Mouse (Mus musculus): ENCODE measurements around the gene Ccdc194. TPM values are rescaled to one million over a fixed set of nuclear protein-coding genes. Genes with fewer than 3 reads are reported as not detected.

Ccdc194 gene
- polyA plus RNA-seq, 1 experiment from 2014 or later: 0.71 TPM

GRCm38 (mm10) chr8:71497077-71497645 is 28.4 kb downstream of the Ccdc194 start:
- Histone ChIP-seq H3K36me3 (ENCODE audit: control insufficient read depth, insufficient read depth, low read length) (peaks cover 8% of the 10 kb centered on the region), H3K27ac (replicated peaks; ENCODE audit: low read depth, low read length) (no peak overlapping the region), H3K4me3 (ENCODE audit: low read depth, low read length) (no peak overlapping the region), H3K27me3 (ENCODE audit: control insufficient read depth, insufficient read depth, low read length) (no peaks in the 10 kb centered on the region), H3K4me2 (ENCODE audit: low read depth, severe bottlenecking) (no peak overlapping the region), H3K9me3 (ENCODE audit: control insufficient read depth, low read length) (no peaks in the 10 kb centered on the region), H3K9ac (ENCODE audit: low read length) (no peak overlapping the region), H3K4me1 (ENCODE audit: control insufficient read depth, insufficient read depth, low read length) (peaks cover 35% of the 10 kb centered on the region)
- ATAC-seq (ENCODE audit: insufficient number of reproducible peaks, low FRiP score, low TSS enrichment, low read depth) (no peak), DNase-seq (ENCODE audit: low spot score) (no peak)
- WGBS: 91% methylated on average over 1 of the region's 1 CpGs

DNA sequence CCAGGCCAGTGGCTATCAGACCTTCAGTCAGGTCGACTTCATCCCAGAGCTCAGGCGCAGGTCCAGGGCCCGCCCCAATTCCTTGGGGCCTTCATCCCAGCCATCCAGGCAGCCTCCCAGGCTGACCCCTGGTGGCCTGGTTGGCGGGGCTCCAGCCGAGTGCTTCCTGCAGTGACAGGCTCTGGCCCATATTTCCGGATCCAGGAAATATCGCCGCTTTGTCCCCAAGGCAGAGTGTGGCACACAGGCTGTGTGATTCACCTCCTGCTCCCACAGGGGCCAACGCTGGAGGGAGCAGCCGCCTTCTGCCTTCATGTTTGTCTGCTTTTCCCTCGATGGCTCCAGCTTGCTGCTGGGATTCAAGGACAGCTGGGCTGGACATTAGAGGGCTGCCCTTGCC is 29.0 kb downstream of the Ccdc194 start:
- Histone ChIP-seq H3K9ac (ENCODE audit: low read length) (no peak overlapping the region), H3K36me3 (ENCODE audit: control insufficient read depth, insufficient read depth, low read length) (peaks cover 9% of the 10 kb centered on the region), H3K9me3 (ENCODE audit: control insufficient read depth, low read length) (no peaks in the 10 kb centered on the region), H3K4me2 (ENCODE audit: low read depth, severe bottlenecking) (no peak overlapping the region), H3K27ac (replicated peaks; ENCODE audit: low read depth, low read length) (no peak overlapping the region), H3K4me3 (ENCODE audit: low read depth, low read length) (no peak overlapping the region), H3K4me1 (ENCODE audit: control insufficient read depth, insufficient read depth, low read length) (peaks cover 35% of the 10 kb centered on the region), H3K27me3 (ENCODE audit: control insufficient read depth, insufficient read depth, low read length) (no peaks in the 10 kb centered on the region)
- peak; percentile 49 for DNase-seq (ENCODE audit: low spot score)
- WGBS: 32% methylated on average over 11 of the region's 11 CpGs
- no peak for ATAC-seq (ENCODE audit: insufficient number of reproducible peaks, low FRiP score, low TSS enrichment, low read depth)

DNA sequence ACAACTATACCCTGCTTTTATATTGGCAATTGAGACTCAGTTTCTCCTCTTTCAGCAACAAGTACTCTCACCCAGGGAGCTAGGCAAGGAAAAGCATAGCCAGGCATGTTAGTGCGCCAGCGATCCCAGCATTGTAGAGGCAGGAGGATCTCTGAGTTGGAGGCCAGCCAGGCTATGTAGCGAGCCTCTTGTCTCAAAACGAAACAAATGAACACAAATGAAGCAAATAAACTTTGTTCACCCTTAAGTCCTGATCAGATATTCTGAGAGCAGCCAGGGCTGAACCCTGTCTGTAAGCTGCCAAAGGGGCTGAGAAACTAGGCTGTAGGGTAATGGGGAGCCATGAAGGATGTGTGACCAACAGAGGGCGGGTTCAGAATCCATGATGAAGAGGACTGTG is 29.7 kb downstream of the Ccdc194 start:
- ATAC-seq (ENCODE audit: insufficient number of reproducible peaks, low FRiP score, low TSS enrichment, low read depth): no peak
- WGBS: 96% methylated on average over 5 of the region's 5 CpGs
- DNase-seq (ENCODE audit: low spot score): no peak
- Histone ChIP-seq H3K4me3 (ENCODE audit: low read depth, low read length) (no peak overlapping the region), H3K9me3 (ENCODE audit: control insufficient read depth, low read length) (no peaks in the 10 kb centered on the region), H3K9ac (ENCODE audit: low read length) (no peak overlapping the region), H3K4me2 (ENCODE audit: low read depth, severe bottlenecking) (no peak overlapping the region), H3K4me1 (ENCODE audit: control insufficient read depth, insufficient read depth, low read length) (peaks cover 35% of the 10 kb centered on the region), H3K36me3 (ENCODE audit: control insufficient read depth, insufficient read depth, low read length) (peaks cover 13% of the 10 kb centered on the region), H3K27me3 (ENCODE audit: control insufficient read depth, insufficient read depth, low read length) (no peaks in the 10 kb centered on the region), H3K27ac (replicated peaks; ENCODE audit: low read depth, low read length) (no peak overlapping the region)

DNA sequence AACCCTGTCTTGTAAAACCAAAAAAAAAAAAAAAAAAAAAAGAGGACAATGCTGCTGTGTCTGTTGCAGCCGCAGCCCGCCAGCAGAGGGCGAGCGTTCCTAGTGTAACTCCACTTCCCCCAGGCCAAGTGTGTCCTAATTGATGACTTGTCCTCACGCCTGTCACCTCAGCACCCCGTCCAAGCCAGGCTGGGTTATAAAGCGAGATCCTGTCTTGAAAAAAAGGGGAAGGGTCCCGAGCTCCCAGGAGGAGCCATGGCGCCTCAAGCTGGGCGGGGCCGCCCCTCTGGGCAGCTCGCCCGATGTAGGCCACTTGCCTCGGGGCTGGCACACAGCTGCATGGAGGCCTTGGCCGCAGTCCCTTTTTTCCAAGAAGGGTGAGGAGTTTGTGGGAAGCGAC is 30.5 kb downstream of the Ccdc194 start:
- Histone ChIP-seq H3K36me3 (ENCODE audit: control insufficient read depth, insufficient read depth, low read length) (peaks cover 13% of the 10 kb centered on the region), H3K4me1 (ENCODE audit: control insufficient read depth, insufficient read depth, low read length) (peaks cover 36% of the 10 kb centered on the region), H3K9me3 (ENCODE audit: control insufficient read depth, low read length) (no peaks in the 10 kb centered on the region), H3K4me3 (ENCODE audit: low read depth, low read length) (no peak overlapping the region), H3K27ac (replicated peaks; ENCODE audit: low read depth, low read length) (no peak overlapping the region), H3K27me3 (ENCODE audit: control insufficient read depth, insufficient read depth, low read length) (no peaks in the 10 kb centered on the region), H3K9ac (ENCODE audit: low read length) (no peak overlapping the region), H3K4me2 (ENCODE audit: low read depth, severe bottlenecking) (no peak overlapping the region)
- ATAC-seq (ENCODE audit: insufficient number of reproducible peaks, low FRiP score, low TSS enrichment, low read depth) (peak; percentile 14; the same call in 1 of the 2 replicates), DNase-seq (ENCODE audit: low spot score) (peak; percentile 89)
- 30% methylated on average over 16 of the region's 16 CpGs for WGBS

DNA sequence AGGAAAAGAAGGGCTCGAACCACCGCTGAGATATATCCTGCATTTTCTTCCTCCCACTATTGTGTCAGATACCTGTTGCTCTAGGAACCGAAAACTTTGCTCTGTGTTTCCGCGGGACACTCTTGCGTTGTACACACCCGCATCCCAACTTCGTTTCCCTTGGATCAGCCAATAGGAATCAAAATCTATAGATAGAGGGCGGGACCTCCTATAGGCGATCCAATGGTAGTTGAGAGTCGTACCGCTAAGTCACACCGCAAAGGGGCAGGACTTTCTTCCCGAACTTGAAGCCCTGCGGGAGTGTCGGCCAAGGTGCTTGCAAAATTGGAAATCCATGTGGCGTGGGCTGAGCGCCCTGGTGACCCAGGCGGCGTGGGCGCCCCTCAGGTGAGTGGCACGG is 37.1 kb downstream of the Ccdc194 start:
- peak; percentile 82 for ATAC-seq (ENCODE audit: insufficient number of reproducible peaks, low FRiP score, low TSS enrichment, low read depth)

GRCm38 (mm10) chr8:71487691-71488445 is 37.6 kb downstream of the Ccdc194 start, which contains the start of gene Gtpbp3:
TSS of gene Gtpbp3 (plus strand) at chr8:71488103.
- under 1% methylated on average over 33 of the region's 33 CpGs for WGBS
- DNase-seq (ENCODE audit: low spot score) (peak; percentile 84), ATAC-seq (ENCODE audit: insufficient number of reproducible peaks, low FRiP score, low TSS enrichment, low read depth) (no peak; the same call in 1 of the 2 replicates)
- Histone ChIP-seq H3K27me3 (ENCODE audit: control insufficient read depth, insufficient read depth, low read length) (no peaks in the 10 kb centered on the region), H3K4me2 (ENCODE audit: low read depth, severe bottlenecking) (peak within 1 kb of the TSS; percentile 100), H3K9me3 (ENCODE audit: control insufficient read depth, low read length) (no peaks in the 10 kb centered on the region), H3K9ac (ENCODE audit: low read length) (peak within 1 kb of the TSS; percentile 81), H3K4me1 (ENCODE audit: control insufficient read depth, insufficient read depth, low read length) (peaks cover 17% of the 10 kb centered on the region), H3K27ac (replicated peaks; ENCODE audit: low read depth, low read length) (peak within 1 kb of the TSS; percentile 77; the same call in 1 of the 2 replicates), H3K4me3 (ENCODE audit: low read depth, low read length) (peak within 1 kb of the TSS; percentile 88), H3K36me3 (ENCODE audit: control insufficient read depth, insufficient read depth, low read length) (peaks cover 8% of the 10 kb centered on the region; the same call in 1 of the 2 replicates)

More for the DNA sequence above, 37.1 kb downstream of the Ccdc194 start:
- H3K4me2 ChIP-seq (ENCODE audit: low read depth, severe bottlenecking): peak overlapping the region; percentile 100
- peak overlapping the region; percentile 77; the same call in 1 of the 2 replicates for H3K27ac ChIP-seq (replicated peaks; ENCODE audit: low read depth, low read length)
- H3K27me3 ChIP-seq (ENCODE audit: control insufficient read depth, insufficient read depth, low read length): no peaks in the 10 kb centered on the region
- WGBS: 0% methylated on average over 22 of the region's 22 CpGs
- peaks cover 17% of the 10 kb centered on the region for H3K4me1 ChIP-seq (ENCODE audit: control insufficient read depth, insufficient read depth, low read length)
- no peaks in the 10 kb centered on the region for H3K9me3 ChIP-seq (ENCODE audit: control insufficient read depth, low read length)
- peak; percentile 96 for DNase-seq (ENCODE audit: low spot score)
- H3K4me3 ChIP-seq (ENCODE audit: low read depth, low read length): peak overlapping the region; percentile 88
- peaks cover 8% of the 10 kb centered on the region; the same call in 1 of the 2 replicates for H3K36me3 ChIP-seq (ENCODE audit: control insufficient read depth, insufficient read depth, low read length)
- H3K9ac ChIP-seq (ENCODE audit: low read length): peak overlapping the region; percentile 81

GRCm38 (mm10) chr8:71486136-71486529 is 39.4 kb downstream of the Ccdc194 start:
- DNase-seq (ENCODE audit: low spot score) (no peak), ATAC-seq (ENCODE audit: insufficient number of reproducible peaks, low FRiP score, low TSS enrichment, low read depth) (no peak)
- H3K9ac ChIP-seq (ENCODE audit: low read length): peak overlapping the region; percentile 91
- H3K36me3 ChIP-seq (ENCODE audit: control insufficient read depth, insufficient read depth, low read length): peaks cover 5% of the 10 kb centered on the region; the same call in 1 of the 2 replicates
- H3K4me2 ChIP-seq (ENCODE audit: low read depth, severe bottlenecking): peak overlapping the region; percentile 82; the same call in 1 of the 2 replicates
- H3K27me3 ChIP-seq (ENCODE audit: control insufficient read depth, insufficient read depth, low read length): no peaks in the 10 kb centered on the region
- H3K4me1 ChIP-seq (ENCODE audit: control insufficient read depth, insufficient read depth, low read length): peaks cover 17% of the 10 kb centered on the region
- H3K4me3 ChIP-seq (ENCODE audit: low read depth, low read length): peak overlapping the region; percentile 91; the same call in 1 of the 2 replicates
- no peaks in the 10 kb centered on the region for H3K9me3 ChIP-seq (ENCODE audit: control insufficient read depth, low read length)
- WGBS: 30% methylated on average over 7 of the region's 7 CpGs
- no peak overlapping the region for H3K27ac ChIP-seq (replicated peaks; ENCODE audit: low read depth, low read length)
